Comparison of ENCODE assay signal across 8 mouse cellular contexts in genomic region chr4:86857113-86858069, GRCm38 (mm10). TPM values are rescaled to one million over a fixed set of nuclear protein-coding genes. Genes with fewer than 3 reads are reported as not detected.
DNase-seq lines count a peak whose midpoint lies in the region; ATAC-seq and TF ChIP-seq lines count a peak whose summit lies in the region.

Gene Rps6, minus strand, starts transcription at chr4:86857412.

- H3K36me3 ChIP-seq in CH12.LX (replicated peaks in 1 of 2; ENCODE audit: control insufficient read depth in 1 of 2, insufficient read depth in 1 of 2, low read length in 1 of 2), result peaks cover 30 to 33% of the 10 kb centered on the region in 2 experiments
- peaks cover 32% of the 10 kb centered on the region for H3K36me3 ChIP-seq in forebrain, embryonic 12.5 days (replicated peaks)
- H3K36me3 ChIP-seq in heart, postnatal 0 days (replicated peaks; ENCODE audit: control insufficient read depth, insufficient read depth, low read length), result peaks cover 30% of the 10 kb centered on the region
- H3K36me3 ChIP-seq in liver, embryonic 16.5 days (ENCODE audit: control insufficient read depth, insufficient read depth), result peaks cover 25% of the 10 kb centered on the region
- H3K36me3 ChIP-seq in neural tube, embryonic 13.5 days, result peaks cover 31% of the 10 kb centered on the region
- H3K36me3 ChIP-seq in testis, adult 2 months (ENCODE audit: control insufficient read depth, insufficient read depth, low read length), result no peaks in the 10 kb centered on the region

- H3K27me3 ChIP-seq in CH12.LX (replicated peaks), result no peaks in the 10 kb centered on the region
- no peaks in the 10 kb centered on the region for H3K27me3 ChIP-seq in forebrain, embryonic 12.5 days
- H3K27me3 ChIP-seq in heart, postnatal 0 days (ENCODE audit: control insufficient read depth, insufficient read depth, low read length), result no peaks in the 10 kb centered on the region
- no peaks in the 10 kb centered on the region for H3K27me3 ChIP-seq in liver, embryonic 16.5 days (ENCODE audit: control insufficient read depth, insufficient read depth, low read depth, low read length)
- no peaks in the 10 kb centered on the region for H3K27me3 ChIP-seq in neural tube, embryonic 13.5 days
- H3K27me3 ChIP-seq in testis, adult 2 months (ENCODE audit: control insufficient read depth, insufficient read depth, low read length), result no peaks in the 10 kb centered on the region

- no peak for TF ChIP-seq RAD21 in CH12.LX (IDR thresholded peaks at IDR 0.05; ENCODE audit: low read depth, low read length)

- H3K79me2 ChIP-seq in CH12.LX (replicated peaks; ENCODE audit: control insufficient read depth, extremely low read depth, insufficient read depth, poor library complexity, severe bottlenecking), result peaks cover 21% of the 10 kb centered on the region

- peak; percentile 99 for TF ChIP-seq POLR2A in CH12.LX (IDR thresholded peaks at IDR 0.05; ENCODE audit: low read depth, low read length)
- peak; percentile 98 for TF ChIP-seq POLR2A in testis, adult 2 months (IDR thresholded peaks at IDR 0.05; ENCODE audit: control insufficient read depth, low read depth, low read length)

- H3K4me1 ChIP-seq in CH12.LX (ENCODE audit: control insufficient read depth in 1 of 2, insufficient read depth in 2 of 2), result peaks cover 3 to 14% of the 10 kb centered on the region in 2 experiments; a peak in 3 of 4 replicates
- H3K4me1 ChIP-seq in forebrain, embryonic 12.5 days, result peaks cover 17% of the 10 kb centered on the region
- 0 out of 2 replicates have a peak, but pooled peaks cover 14% of the 10 kb centered on the region for H3K4me1 ChIP-seq in heart, postnatal 0 days (ENCODE audit: control insufficient read depth, insufficient read depth)
- peaks cover 7% of the 10 kb centered on the region for H3K4me1 ChIP-seq in liver, embryonic 16.5 days (ENCODE audit: control insufficient read depth, low read depth, low read length)
- H3K4me1 ChIP-seq in neural tube, embryonic 13.5 days (replicated peaks), result peaks cover 19% of the 10 kb centered on the region
- H3K4me1 ChIP-seq in testis, adult 2 months (ENCODE audit: control insufficient read depth, insufficient read depth, low read length), result peaks cover 3% of the 10 kb centered on the region

- peak; percentile 99 for ATAC-seq in forebrain, embryonic 12.5 days (ENCODE audit: low FRiP score)
- ATAC-seq in heart, postnatal 0 days (ENCODE audit: insufficient read depth, low read depth), result peak; percentile 99
- peak; percentile 98 for ATAC-seq in liver, embryonic 16.5 days (ENCODE audit: low read depth)
- ATAC-seq in neural tube, embryonic 13.5 days (ENCODE audit: low read depth), result peak; percentile 99

- peak within 1 kb of the TSS; percentile 78; the same call in 1 of the 2 replicates for H3K4me2 ChIP-seq in CH12.LX (ENCODE audit: insufficient read depth, low read depth, poor library complexity, severe bottlenecking)
- H3K4me2 ChIP-seq in forebrain, embryonic 12.5 days, result peak within 1 kb of the TSS; percentile 82
- peak within 1 kb of the TSS; percentile 89 for H3K4me2 ChIP-seq in heart, postnatal 0 days (ENCODE audit: low read depth, low read length)
- H3K4me2 ChIP-seq in liver, embryonic 16.5 days (ENCODE audit: low read depth, low read length), result peak within 1 kb of the TSS; percentile 85
- H3K4me2 ChIP-seq in neural tube, embryonic 13.5 days, result peak within 1 kb of the TSS; percentile 80

- DNase-seq in CH12.LX (ENCODE audit: extremely low read depth), result peak; percentile 97
- peak; percentile 93 for DNase-seq in c-Kit-positive CD71-positive TER-119-negative erythroid progenitor cells, embryonic 14.5 days (ENCODE audit: low read depth)
- peak; percentile 97 for DNase-seq in heart, postnatal 0 days (ENCODE audit: low spot score)
- peak; percentile 96 to 98 for DNase-seq in kidney, postnatal 4 days

- H3K9ac ChIP-seq in CH12.LX (ENCODE audit: insufficient read depth, low read depth), result peak within 1 kb of the TSS; percentile 100
- H3K9ac ChIP-seq in forebrain, embryonic 12.5 days, result peak within 1 kb of the TSS; percentile 99
- H3K9ac ChIP-seq in heart, postnatal 0 days (replicated peaks; ENCODE audit: low read depth, low read length), result peak within 1 kb of the TSS; percentile 99
- peak within 1 kb of the TSS; percentile 98 for H3K9ac ChIP-seq in liver, embryonic 16.5 days (ENCODE audit: low read depth, low read length)
- H3K9ac ChIP-seq in neural tube, embryonic 13.5 days, result peak within 1 kb of the TSS; percentile 99

- dilution Hi-C loops in CH12.LX (cut with MboI; ENCODE audit: extremely low pct_ligation_motif_present, extremely low pct_unique_long_range_greater_than_20kb, low sequenced_read_pairs), result no loop called here

- H3K9me3 ChIP-seq in CH12.LX (replicated peaks; ENCODE audit: low read length), result no peaks in the 10 kb centered on the region
- no peaks in the 10 kb centered on the region for H3K9me3 ChIP-seq in forebrain, embryonic 12.5 days
- H3K9me3 ChIP-seq in heart, postnatal 0 days (replicated peaks; ENCODE audit: control insufficient read depth, low read length), result no peaks in the 10 kb centered on the region
- H3K9me3 ChIP-seq in liver, embryonic 16.5 days (replicated peaks; ENCODE audit: control insufficient read depth, low read length), result no peaks in the 10 kb centered on the region
- H3K9me3 ChIP-seq in neural tube, embryonic 13.5 days, result no peaks in the 10 kb centered on the region

- TF ChIP-seq EP300 in CH12.LX (IDR thresholded peaks at IDR 0.05; ENCODE audit: low read length), result no peak
- TF ChIP-seq EP300 in heart, postnatal 0 days (IDR thresholded peaks at IDR 0.05; ENCODE audit: low read depth), result peak; percentile 97

- in situ Hi-C loops in CH12.LX (cut with MboI; ENCODE audit: low pct_ligation_motif_present, low pct_unique_long_range_greater_than_20kb, low sequenced_read_pairs), result no loop called here

- peak within 1 kb of the TSS; percentile 97 to 100 (median 99) for H3K4me3 ChIP-seq in CH12.LX (replicated peaks in 1 of 3; ENCODE audit: low read depth in 2 of 3, low read length in 2 of 3, poor library complexity in 1 of 3)
- H3K4me3 ChIP-seq in forebrain, embryonic 12.5 days (replicated peaks), result peak within 1 kb of the TSS; percentile 97
- H3K4me3 ChIP-seq in heart, postnatal 0 days (ENCODE audit: low read depth, low read length), result peak within 1 kb of the TSS; percentile 95
- peak within 1 kb of the TSS; percentile 93 for H3K4me3 ChIP-seq in liver, embryonic 16.5 days (ENCODE audit: low read depth, low read length)
- peak within 1 kb of the TSS; percentile 94 for H3K4me3 ChIP-seq in neural tube, embryonic 13.5 days
- peak within 1 kb of the TSS; percentile 98 for H3K4me3 ChIP-seq in testis, adult 2 months (ENCODE audit: control insufficient read depth, low read depth, low read length)

- under 1% methylated on average over 67 of the region's 68 CpGs for WGBS in forebrain, embryonic 12.5 days
- under 1% methylated on average over 66 of the region's 68 CpGs for WGBS in heart, postnatal 0 days
- under 1% methylated on average over 68 of the region's 68 CpGs for WGBS in liver, embryonic 16.5 days (ENCODE audit: insufficient replicate concordance)
- under 1% methylated on average over 68 of the region's 68 CpGs for WGBS in neural tube, embryonic 13.5 days

- H3K27ac ChIP-seq in CH12.LX (ENCODE audit: insufficient read depth, low read depth), result peak within 1 kb of the TSS; percentile 82
- H3K27ac ChIP-seq in forebrain, embryonic 12.5 days, result peak within 1 kb of the TSS; percentile 95
- peak within 1 kb of the TSS; percentile 98 for H3K27ac ChIP-seq in heart, postnatal 0 days (ENCODE audit: low read depth)
- H3K27ac ChIP-seq in liver, embryonic 16.5 days (ENCODE audit: low read length), result peak within 1 kb of the TSS; percentile 86
- H3K27ac ChIP-seq in neural tube, embryonic 13.5 days (replicated peaks), result peak within 1 kb of the TSS; percentile 97
- peak within 1 kb of the TSS; percentile 92 for H3K27ac ChIP-seq in testis, adult 2 months (ENCODE audit: control insufficient read depth, insufficient read depth, low read depth, low read length)

- no peak for TF ChIP-seq CTCF in CH12.LX (conservative IDR thresholded peaks at IDR 0.05 in 1 of 2, IDR thresholded peaks at IDR 0.05 in 1 of 2; ENCODE audit: low read depth in 2 of 2, low read length in 2 of 2)
- no peak for TF ChIP-seq CTCF in heart, postnatal 0 days (IDR thresholded peaks at IDR 0.05; ENCODE audit: low read depth)
- TF ChIP-seq CTCF in testis, adult 2 months (IDR thresholded peaks at IDR 0.05; ENCODE audit: control insufficient read depth, insufficient read depth, insufficient replicate concordance, low read depth, low read length), result no peak

TF ChIP-seq in CH12.LX, 34 proteins besides CTCF, POLR2A, EP300 and RAD21 (continues in another document):
- TF ChIP-seq JUN (IDR thresholded peaks at IDR 0.05; ENCODE audit: insufficient read depth, low read depth, low read length) (no peak), NRF1 (IDR thresholded peaks at IDR 0.05; ENCODE audit: low read depth, low read length) (no peak), CHD1 (IDR thresholded peaks at IDR 0.05; ENCODE audit: low read depth, low read length) (no peak), MAZ (IDR thresholded peaks at IDR 0.05; ENCODE audit: low read depth, low read length) (no peak), PAX5 (IDR thresholded peaks at IDR 0.05; ENCODE audit: low read length) (no peak), BHLHE40 (IDR thresholded peaks at IDR 0.05; ENCODE audit: low read depth, low read length) (no peak), MXI1 (IDR thresholded peaks at IDR 0.05; ENCODE audit: low read depth, low read length) (peak; percentile 68; the same call in 1 of the 2 replicates), POLR2AphosphoS2 (IDR thresholded peaks at IDR 0.05; ENCODE audit: low read depth, low read length) (peak; percentile 96), E2F4 (IDR thresholded peaks at IDR 0.05; ENCODE audit: insufficient replicate concordance, low read depth, low read length) (no peak), USF1 (IDR thresholded peaks at IDR 0.05; ENCODE audit: low read depth, low read length) (no peak), IRF4 (IDR thresholded peaks at IDR 0.05; ENCODE audit: low read depth, low read length) (no peak), TBP (conservative IDR thresholded peaks at IDR 0.05; ENCODE audit: low read depth, low read length) (peak; percentile 98), ZKSCAN1 (IDR thresholded peaks at IDR 0.05; ENCODE audit: borderline replicate concordance, low read depth, low read length) (no peak), JUND (conservative IDR thresholded peaks at IDR 0.05; ENCODE audit: low read depth, low read length) (no peak)

RNA-seq across cellular contexts. Expression of gene Rps6, which starts in this region (rescaled TPM):
- total RNA-seq in CH12.LX (2012; rRNA removed), result 3,137 and 3,171 TPM in 2 replicates
- total RNA-seq in CH12.LX (2014; rRNA removed), result 3,620 and 3,826 TPM in 2 replicates
- 1,709 and 2,128 TPM in 2 replicates for polyA plus RNA-seq in CH12.LX (2012; ENCODE audit: insufficient read length, low read depth)
- 508 and 518 TPM in 2 replicates for polyA plus RNA-seq in forebrain, embryonic 12.5 days (2016; fragmentation: Nextera tagmentation; extraction: Ambion mirVana)
- 1,057 and 1,230 TPM in 2 replicates for total RNA-seq in heart, postnatal 0 days (2014; rRNA removed; ENCODE audit: low replicate concordance)
- polyA plus RNA-seq in heart, postnatal 0 days (2015; fragmentation: Nextera tagmentation; extraction: Ambion mirVana), result 324 and 335 TPM in 2 replicates
- polyA plus RNA-seq in liver, embryonic 16.5 days (2015; fragmentation: Nextera tagmentation; extraction: Ambion mirVana), result 367 and 434 TPM in 2 replicates
- polyA plus RNA-seq in neural tube, embryonic 13.5 days (2015; fragmentation: Nextera tagmentation; extraction: Ambion mirVana), result 437 and 462 TPM in 2 replicates
- polyA plus RNA-seq in testis, adult 2 months (2012; rRNA removed), result 281 and 292 TPM in 2 replicates

Comparison
In these comparisons a context has a peak if more than half of its experiments do, and no peak if none do; other contexts are left out.
1. Peak in every context shown above with its lines: DNase-seq, ATAC-seq, H3K4me3 ChIP-seq and H3K27ac ChIP-seq.